Mouse (Mus musculus): Measurements from ENCODE around the gene Babam2. TPM values are rescaled to one million over a fixed set of nuclear protein-coding genes. Genes with fewer than 3 reads are reported as not detected.

Babam2 gene
- polyA plus RNA-seq, 1 experiment from 2014 or later, result 45.9 TPM

GRCm38 (mm10) chr5:31931637-31932036, 234.2 kb downstream of the Babam2 start:
- no peak overlapping the region for H3K9ac ChIP-seq (ENCODE audit: low read length)
- DNase-seq (ENCODE audit: low spot score, missing footprints), result no peak

DNA sequence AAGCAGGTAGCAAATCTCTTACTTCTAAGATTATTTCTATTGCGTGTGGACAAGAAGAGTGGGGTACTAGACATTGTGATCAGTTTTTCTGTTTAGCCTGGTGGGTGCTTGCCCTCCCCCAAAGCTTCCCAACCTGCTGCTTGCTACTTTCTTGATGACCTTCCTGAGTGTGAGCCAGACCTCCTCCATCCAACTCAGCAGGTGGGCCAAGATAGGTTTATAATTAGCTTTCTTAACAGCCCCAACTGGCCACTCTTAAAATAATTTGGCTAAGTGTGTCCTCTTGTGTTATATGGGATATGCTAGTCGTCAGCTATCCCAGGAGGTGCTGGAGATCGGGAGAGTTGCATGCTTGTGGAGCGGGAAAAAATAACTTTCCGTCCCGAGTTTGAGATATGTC, 235.8 kb downstream of the Babam2 start:
- ATAC-seq (ENCODE audit: low FRiP score) (no peak), DNase-seq (ENCODE audit: low spot score, missing footprints) (no peak)
- Histone ChIP-seq H3K36me3 (ENCODE audit: control insufficient read depth, insufficient read depth, low read length) (no peaks in the 10 kb centered on the region), H3K9me3 (ENCODE audit: control insufficient read depth, low read length) (no peaks in the 10 kb centered on the region), H3K27ac (ENCODE audit: low read depth, low read length) (no peak overlapping the region), H3K9ac (ENCODE audit: low read length) (no peak overlapping the region), H3K4me1 (ENCODE audit: control insufficient read depth, insufficient read depth, low read length) (no peaks in the 10 kb centered on the region), H3K27me3 (ENCODE audit: control insufficient read depth, insufficient read depth, low read length) (no peaks in the 10 kb centered on the region), H3K4me2 (no peak overlapping the region), H3K4me3 (ENCODE audit: low read depth, low read length) (no peak overlapping the region)
- 89% methylated on average over 6 of the region's 6 CpGs for WGBS

More at GRCm38 (mm10) chr5:31931637-31932036, 234.2 kb downstream of the Babam2 start:
- ATAC-seq (ENCODE audit: low FRiP score), result no peak
- Histone ChIP-seq H3K4me3 (ENCODE audit: low read depth, low read length) (no peak overlapping the region), H3K27me3 (ENCODE audit: control insufficient read depth, insufficient read depth, low read length) (no peaks in the 10 kb centered on the region), H3K4me1 (ENCODE audit: control insufficient read depth, insufficient read depth, low read length) (no peaks in the 10 kb centered on the region), H3K9me3 (ENCODE audit: control insufficient read depth, low read length) (peaks cover under 1% of the 10 kb centered on the region; the same call in 1 of the 2 replicates), H3K4me2 (no peak overlapping the region), H3K36me3 (ENCODE audit: control insufficient read depth, insufficient read depth, low read length) (no peaks in the 10 kb centered on the region), H3K27ac (ENCODE audit: low read depth, low read length) (no peak overlapping the region)
- 70% methylated on average over 1 of the region's 1 CpGs for WGBS

DNA sequence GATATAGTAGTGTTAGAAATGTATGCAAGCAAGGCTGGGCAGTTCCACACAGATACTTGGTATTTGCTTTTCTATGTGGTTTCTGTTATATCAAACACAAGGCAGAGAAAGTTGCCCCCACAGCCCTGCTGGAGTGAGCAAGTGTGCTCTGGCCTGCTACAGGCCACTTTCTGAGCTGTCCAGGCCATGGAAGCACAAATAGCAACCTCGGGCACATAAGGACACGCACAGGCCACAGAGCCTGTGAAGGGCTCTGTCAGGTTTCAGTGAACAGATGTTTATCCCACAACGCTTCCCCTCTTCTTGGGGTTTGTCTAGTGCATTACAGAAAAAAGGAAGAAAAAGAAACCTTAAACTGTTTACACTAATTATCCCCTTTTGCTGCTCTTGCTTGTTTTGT, 236.9 kb downstream of the Babam2 start:
- H3K27me3 ChIP-seq (ENCODE audit: control insufficient read depth, insufficient read depth, low read length), result no peaks in the 10 kb centered on the region
- ATAC-seq (ENCODE audit: low FRiP score) (no peak), DNase-seq (ENCODE audit: low spot score, missing footprints) (peak; percentile 72)
- no peak overlapping the region for H3K27ac ChIP-seq (ENCODE audit: low read depth, low read length)
- H3K4me1 ChIP-seq (ENCODE audit: control insufficient read depth, insufficient read depth, low read length), result no peaks in the 10 kb centered on the region
- H3K9me3 ChIP-seq (ENCODE audit: control insufficient read depth, low read length), result no peaks in the 10 kb centered on the region
- H3K9ac ChIP-seq (ENCODE audit: low read length), result no peak overlapping the region
- no peaks in the 10 kb centered on the region for H3K36me3 ChIP-seq (ENCODE audit: control insufficient read depth, insufficient read depth, low read length)
- 79% methylated on average over 3 of the region's 3 CpGs for WGBS
- no peak overlapping the region for H3K4me3 ChIP-seq (ENCODE audit: low read depth, low read length)
- no peak overlapping the region for H3K4me2 ChIP-seq

- Histone ChIP-seq H3K4me1 (ENCODE audit: control insufficient read depth, insufficient read depth, low read length) (no peaks in the 10 kb centered on the region), H3K27ac (ENCODE audit: low read depth, low read length) (no peak overlapping the region), H3K36me3 (ENCODE audit: control insufficient read depth, insufficient read depth, low read length) (no peaks in the 10 kb centered on the region), H3K4me3 (ENCODE audit: low read depth, low read length) (no peak overlapping the region), H3K9ac (ENCODE audit: low read length) (no peak overlapping the region), H3K4me2 (no peak overlapping the region), H3K27me3 (ENCODE audit: control insufficient read depth, insufficient read depth, low read length) (no peaks in the 10 kb centered on the region), H3K9me3 (ENCODE audit: control insufficient read depth, low read length) (no peaks in the 10 kb centered on the region)
- DNase-seq (ENCODE audit: low spot score, missing footprints) (no peak), ATAC-seq (ENCODE audit: low FRiP score) (no peak)
- WGBS, result 93% methylated on average over 3 of the region's 3 CpGs
Measured at GRCm38 (mm10) chr5:31935936-31936335, 238.5 kb downstream of the Babam2 start.

DNA sequence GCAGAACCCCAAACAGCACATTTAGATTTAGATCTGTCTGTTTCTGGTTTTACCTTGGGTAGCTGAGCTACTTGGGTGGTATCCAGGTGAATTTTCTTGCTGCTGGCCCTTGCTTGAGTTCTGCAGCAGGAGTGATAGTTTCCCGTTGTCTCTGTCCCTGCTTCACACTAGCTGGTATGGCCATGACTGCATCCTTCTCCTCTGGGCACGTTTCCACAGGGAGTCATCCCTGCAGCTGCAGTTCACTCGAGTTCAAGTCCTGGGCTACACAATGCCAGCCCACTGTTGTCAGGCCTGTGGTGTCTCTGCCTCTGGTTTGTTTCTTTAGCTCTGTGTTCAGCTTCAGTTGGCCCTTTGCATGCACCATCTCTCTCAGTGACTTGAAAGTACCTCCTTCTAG, 239.0 kb downstream of the Babam2 start:
- no peaks in the 10 kb centered on the region for H3K27me3 ChIP-seq (ENCODE audit: control insufficient read depth, insufficient read depth, low read length)
- no peaks in the 10 kb centered on the region for H3K9me3 ChIP-seq (ENCODE audit: control insufficient read depth, low read length)
- ATAC-seq (ENCODE audit: low FRiP score) (no peak), DNase-seq (ENCODE audit: low spot score, missing footprints) (no peak)
- no peak overlapping the region for H3K27ac ChIP-seq (ENCODE audit: low read depth, low read length)
- no peaks in the 10 kb centered on the region for H3K4me1 ChIP-seq (ENCODE audit: control insufficient read depth, insufficient read depth, low read length)
- 88% methylated on average over 3 of the region's 3 CpGs for WGBS
- H3K4me3 ChIP-seq (ENCODE audit: low read depth, low read length), result no peak overlapping the region
- no peak overlapping the region for H3K9ac ChIP-seq (ENCODE audit: low read length)
- H3K4me2 ChIP-seq, result no peak overlapping the region
- no peaks in the 10 kb centered on the region for H3K36me3 ChIP-seq (ENCODE audit: control insufficient read depth, insufficient read depth, low read length)

DNA sequence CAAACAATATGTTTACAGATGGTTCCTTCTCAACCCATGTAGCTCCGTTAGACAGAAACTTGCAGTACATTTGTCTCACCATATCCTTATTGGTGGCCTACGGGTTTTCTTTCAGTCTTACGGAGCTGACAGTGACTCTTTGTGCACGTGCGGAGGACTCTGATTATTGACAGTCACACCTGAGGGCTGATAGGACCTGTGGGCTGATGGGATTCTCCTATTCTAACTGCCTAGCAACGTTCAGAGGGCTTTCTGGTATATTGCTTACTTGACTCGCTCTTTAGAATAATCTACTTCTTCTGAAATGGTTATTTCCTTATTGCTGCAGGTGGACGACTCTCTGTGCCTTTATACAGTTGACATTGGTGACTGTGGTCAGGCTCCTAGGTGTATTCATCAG, 243.4 kb downstream of the Babam2 start:
- H3K9ac ChIP-seq (ENCODE audit: low read length), result no peak overlapping the region
- no peak overlapping the region for H3K4me2 ChIP-seq
- H3K9me3 ChIP-seq (ENCODE audit: control insufficient read depth, low read length), result no peaks in the 10 kb centered on the region
- WGBS, result 91% methylated on average over 8 of the region's 8 CpGs
- DNase-seq (ENCODE audit: low spot score, missing footprints) (no peak), ATAC-seq (ENCODE audit: low FRiP score) (no peak)
- H3K27ac ChIP-seq (ENCODE audit: low read depth, low read length), result no peak overlapping the region
- H3K4me1 ChIP-seq (ENCODE audit: control insufficient read depth, insufficient read depth, low read length), result no peaks in the 10 kb centered on the region
- H3K27me3 ChIP-seq (ENCODE audit: control insufficient read depth, insufficient read depth, low read length), result no peaks in the 10 kb centered on the region
- H3K4me3 ChIP-seq (ENCODE audit: low read depth, low read length), result no peak overlapping the region
- H3K36me3 ChIP-seq (ENCODE audit: control insufficient read depth, insufficient read depth, low read length), result no peaks in the 10 kb centered on the region

DNA sequence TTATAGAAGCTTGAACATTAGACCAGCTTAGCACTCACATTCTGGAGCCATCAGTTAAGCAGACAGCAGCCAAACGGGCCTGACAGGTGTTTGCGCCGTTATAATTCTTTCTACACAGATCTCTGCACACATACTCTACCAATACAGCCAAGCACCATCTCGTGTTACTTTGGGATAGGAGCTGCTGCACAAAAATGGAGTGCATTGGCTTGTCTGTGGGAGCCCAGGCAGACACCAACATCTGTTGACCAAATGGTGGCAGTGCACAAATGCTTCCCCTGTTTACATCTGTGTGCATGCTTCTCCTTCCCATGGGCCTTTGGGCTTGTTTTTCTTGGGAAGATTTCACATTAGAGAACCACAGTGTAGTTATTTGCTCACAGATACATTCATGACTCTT, 249.7 kb downstream of the Babam2 start:
- Histone ChIP-seq H3K4me1 (ENCODE audit: control insufficient read depth, insufficient read depth, low read length) (no peaks in the 10 kb centered on the region), H3K9ac (ENCODE audit: low read length) (no peak overlapping the region), H3K36me3 (ENCODE audit: control insufficient read depth, insufficient read depth, low read length) (no peaks in the 10 kb centered on the region), H3K27ac (ENCODE audit: low read depth, low read length) (no peak overlapping the region), H3K4me2 (no peak overlapping the region), H3K27me3 (ENCODE audit: control insufficient read depth, insufficient read depth, low read length) (no peaks in the 10 kb centered on the region), H3K4me3 (ENCODE audit: low read depth, low read length) (no peak overlapping the region), H3K9me3 (ENCODE audit: control insufficient read depth, low read length) (no peaks in the 10 kb centered on the region)
- 80% methylated on average over 4 of the region's 4 CpGs for WGBS
- no peak for ATAC-seq (ENCODE audit: low FRiP score)
- DNase-seq (ENCODE audit: low spot score, missing footprints), result no peak

DNA sequence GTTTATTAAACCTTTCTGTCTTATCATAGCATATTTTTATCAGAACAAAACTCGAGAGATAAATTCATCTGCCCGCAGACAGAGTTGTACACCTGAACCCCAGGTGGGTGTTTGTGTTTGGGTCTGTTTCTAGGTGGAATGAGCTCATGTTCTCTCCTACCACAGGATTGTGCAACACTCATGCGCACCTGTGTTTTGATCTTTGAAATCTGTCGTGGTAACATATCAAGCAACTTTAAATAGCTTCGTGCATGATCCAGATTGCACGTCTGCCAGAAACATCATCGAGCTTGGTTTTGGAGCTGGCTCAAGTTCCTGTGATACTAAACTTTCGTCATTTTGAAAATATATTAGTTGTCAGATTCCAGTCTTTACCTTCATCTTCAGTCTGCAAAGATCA, 251.9 kb downstream of the Babam2 start:
- H3K9ac ChIP-seq (ENCODE audit: low read length), result no peak overlapping the region
- H3K36me3 ChIP-seq (ENCODE audit: control insufficient read depth, insufficient read depth, low read length), result no peaks in the 10 kb centered on the region
- ATAC-seq (ENCODE audit: low FRiP score) (no peak), DNase-seq (ENCODE audit: low spot score, missing footprints) (peak; percentile 39)
- H3K4me2 ChIP-seq, result no peak overlapping the region
- no peaks in the 10 kb centered on the region for H3K27me3 ChIP-seq (ENCODE audit: control insufficient read depth, insufficient read depth, low read length)
- H3K4me1 ChIP-seq (ENCODE audit: control insufficient read depth, insufficient read depth, low read length), result no peaks in the 10 kb centered on the region
- 94% methylated on average over 8 of the region's 8 CpGs for WGBS
- H3K27ac ChIP-seq (ENCODE audit: low read depth, low read length), result no peak overlapping the region
- H3K9me3 ChIP-seq (ENCODE audit: control insufficient read depth, low read length), result no peaks in the 10 kb centered on the region
- H3K4me3 ChIP-seq (ENCODE audit: low read depth, low read length), result no peak overlapping the region

- Histone ChIP-seq H3K27ac (ENCODE audit: low read depth, low read length) (no peak overlapping the region), H3K4me2 (no peak overlapping the region), H3K36me3 (ENCODE audit: control insufficient read depth, insufficient read depth, low read length) (no peaks in the 10 kb centered on the region), H3K9me3 (ENCODE audit: control insufficient read depth, low read length) (no peaks in the 10 kb centered on the region), H3K4me1 (ENCODE audit: control insufficient read depth, insufficient read depth, low read length) (no peaks in the 10 kb centered on the region), H3K4me3 (ENCODE audit: low read depth, low read length) (no peak overlapping the region), H3K27me3 (ENCODE audit: control insufficient read depth, insufficient read depth, low read length) (no peaks in the 10 kb centered on the region), H3K9ac (ENCODE audit: low read length) (no peak overlapping the region)
- 92% methylated on average over 4 of the region's 4 CpGs for WGBS
- DNase-seq (ENCODE audit: low spot score, missing footprints) (no peak), ATAC-seq (ENCODE audit: low FRiP score) (no peak)
Measured at GRCm38 (mm10) chr5:31950532-31950931, 253.0 kb downstream of the Babam2 start.

- Histone ChIP-seq H3K27me3 (ENCODE audit: control insufficient read depth, insufficient read depth, low read length) (no peaks in the 10 kb centered on the region), H3K4me1 (ENCODE audit: control insufficient read depth, insufficient read depth, low read length) (no peaks in the 10 kb centered on the region), H3K9ac (ENCODE audit: low read length) (no peak overlapping the region), H3K36me3 (ENCODE audit: control insufficient read depth, insufficient read depth, low read length) (no peaks in the 10 kb centered on the region), H3K27ac (ENCODE audit: low read depth, low read length) (no peak overlapping the region), H3K9me3 (ENCODE audit: control insufficient read depth, low read length) (no peaks in the 10 kb centered on the region), H3K4me3 (ENCODE audit: low read depth, low read length) (no peak overlapping the region), H3K4me2 (no peak overlapping the region)
- 76% methylated on average over 3 of the region's 3 CpGs for WGBS
- no peak for DNase-seq (ENCODE audit: low spot score, missing footprints)
- no peak for ATAC-seq (ENCODE audit: low FRiP score)
Measured at GRCm38 (mm10) chr5:31955184-31955583, 257.7 kb downstream of the Babam2 start.

All from midbrain, embryonic 11.5 days (tissue).